Mouse (Mus musculus): ENCODE results near the gene Uba1y. TPM values are rescaled to one million over a fixed set of nuclear protein-coding genes. Genes with fewer than 3 reads are reported as not detected.
"Not testable (repeated sequence)": the region's sequence is repeated elsewhere in the genome, so short reads cannot be mapped to it uniquely, and the experiment has no call there.

Gene Uba1y
- not detected in 2 replicates for total RNA-seq (2012; rRNA removed)
- total RNA-seq (2014; rRNA removed) = not detected in 2 replicates
- 0.11 TPM in 1 of 2 replicates, not detected in the other for polyA plus RNA-seq (2012; ENCODE audit: insufficient read length, low read depth)

GRCm38 (mm10) chrY:818396-818795 lies at the start of gene Uba1y:
TSS of gene Uba1y (plus strand) at chrY:818649.
- Histone ChIP-seq H3K4me3 (replicated peaks in 1 of 3; ENCODE audit: low read depth in 2 of 3, low read length in 2 of 3, poor library complexity in 1 of 3) (no peak within 1 kb of the TSS), H3K9me3 (replicated peaks; ENCODE audit: low read length) (no peaks in the 10 kb centered on the region), H3K79me2 (replicated peaks; ENCODE audit: control insufficient read depth, extremely low read depth, insufficient read depth, poor library complexity, severe bottlenecking) (no peaks in the 10 kb centered on the region), H3K27ac (ENCODE audit: insufficient read depth, low read depth) (no peak within 1 kb of the TSS), H3K4me2 (ENCODE audit: insufficient read depth, low read depth, poor library complexity, severe bottlenecking) (no peak within 1 kb of the TSS), H3K36me3 (replicated peaks in 1 of 2; ENCODE audit: control insufficient read depth in 1 of 2, insufficient read depth in 1 of 2, low read length in 1 of 2) (no peaks in the 10 kb centered on the region), H3K4me1 (ENCODE audit: control insufficient read depth in 1 of 2, insufficient read depth in 2 of 2) (no peaks in the 10 kb centered on the region), H3K27me3 (replicated peaks) (no peaks in the 10 kb centered on the region), H3K9ac (ENCODE audit: insufficient read depth, low read depth) (no peak within 1 kb of the TSS)
- TF ChIP-seq ELF1 (IDR thresholded peaks at IDR 0.05; ENCODE audit: low read depth, low read length) = no peak
- no peak for TF ChIP-seq KAT2A (IDR thresholded peaks at IDR 0.05; ENCODE audit: insufficient replicate concordance, low read length)
- TF ChIP-seq MEF2A (IDR thresholded peaks at IDR 0.05; ENCODE audit: borderline replicate concordance, low read depth, low read length) = no peak
- no peak for TF ChIP-seq GABPA (IDR thresholded peaks at IDR 0.05; ENCODE audit: insufficient replicate concordance, low read depth, low read length)
- TF ChIP-seq PAX5 (IDR thresholded peaks at IDR 0.05; ENCODE audit: low read length) = no peak
- no peak for TF ChIP-seq CTCF (conservative IDR thresholded peaks at IDR 0.05 in 1 of 2, IDR thresholded peaks at IDR 0.05 in 1 of 2; ENCODE audit: low read depth in 2 of 2, low read length in 2 of 2)
- TF ChIP-seq UBTF (IDR thresholded peaks at IDR 0.05; ENCODE audit: low read depth, low read length) = no peak
- TF ChIP-seq ZNF384 (IDR thresholded peaks at IDR 0.05; ENCODE audit: low read depth, low read length) = no peak
- TF ChIP-seq MAX (IDR thresholded peaks at IDR 0.05; ENCODE audit: low read length) = no peak
- TF ChIP-seq POLR2A (IDR thresholded peaks at IDR 0.05; ENCODE audit: low read depth, low read length) = no peak
- no peak for TF ChIP-seq NRF1 (IDR thresholded peaks at IDR 0.05; ENCODE audit: low read depth, low read length)
- TF ChIP-seq E2F4 (IDR thresholded peaks at IDR 0.05; ENCODE audit: insufficient replicate concordance, low read depth, low read length) = no peak
- TF ChIP-seq TCF12 (IDR thresholded peaks at IDR 0.05; ENCODE audit: low read depth, low read length) = no peak
- TF ChIP-seq USF2 (conservative IDR thresholded peaks at IDR 0.05; ENCODE audit: low read depth, low read length) = no peak
- no peak for TF ChIP-seq NELFE (IDR thresholded peaks at IDR 0.05; ENCODE audit: low read depth, low read length)
- no peak for TF ChIP-seq JUN (IDR thresholded peaks at IDR 0.05; ENCODE audit: insufficient read depth, low read depth, low read length)
- no peak for TF ChIP-seq MYC (IDR thresholded peaks at IDR 0.05; ENCODE audit: low read depth, low read length)
- TF ChIP-seq MXI1 (IDR thresholded peaks at IDR 0.05; ENCODE audit: low read depth, low read length) = no peak
- dilution Hi-C loops (cut with MboI; ENCODE audit: extremely low pct_ligation_motif_present, extremely low pct_unique_long_range_greater_than_20kb, low sequenced_read_pairs) (no loop called here), in situ Hi-C loops (cut with MboI; ENCODE audit: low pct_ligation_motif_present, low pct_unique_long_range_greater_than_20kb, low sequenced_read_pairs) (no loop called here)
- DNase-seq (ENCODE audit: extremely low read depth) = no peak

- DNase-seq (ENCODE audit: extremely low read depth); in situ Hi-C loops (cut with MboI; ENCODE audit: low pct_ligation_motif_present, low pct_unique_long_range_greater_than_20kb, low sequenced_read_pairs); H3K79me2 ChIP-seq (replicated peaks; ENCODE audit: control insufficient read depth, extremely low read depth, insufficient read depth, poor library complexity, severe bottlenecking); dilution Hi-C loops (cut with MboI; ENCODE audit: extremely low pct_ligation_motif_present, extremely low pct_unique_long_range_greater_than_20kb, low sequenced_read_pairs); H3K4me2 ChIP-seq (ENCODE audit: insufficient read depth, low read depth, poor library complexity, severe bottlenecking); H3K4me3 ChIP-seq (replicated peaks in 1 of 3; ENCODE audit: low read depth in 2 of 3, low read length in 2 of 3, poor library complexity in 1 of 3); H3K27ac ChIP-seq (ENCODE audit: insufficient read depth, low read depth); H3K27me3 ChIP-seq (replicated peaks); H3K9ac ChIP-seq (ENCODE audit: insufficient read depth, low read depth); H3K36me3 ChIP-seq (replicated peaks in 1 of 2; ENCODE audit: control insufficient read depth in 1 of 2, insufficient read depth in 1 of 2, low read length in 1 of 2); H3K9me3 ChIP-seq (replicated peaks; ENCODE audit: low read length); H3K4me1 ChIP-seq (ENCODE audit: control insufficient read depth in 1 of 2, insufficient read depth in 2 of 2): not testable (repeated sequence)
These were observed 21.1 kb upstream of the Uba1y start, which contains the start of gene Zfy1 for GRCm38 (mm10) chrY:797309-797708. TSS of gene Zfy1 (minus strand) at chrY:797409.

Measured in CH12.LX (cell line).